ENCODE assay signal across 15 mouse cellular contexts in the genomic region with DNA sequence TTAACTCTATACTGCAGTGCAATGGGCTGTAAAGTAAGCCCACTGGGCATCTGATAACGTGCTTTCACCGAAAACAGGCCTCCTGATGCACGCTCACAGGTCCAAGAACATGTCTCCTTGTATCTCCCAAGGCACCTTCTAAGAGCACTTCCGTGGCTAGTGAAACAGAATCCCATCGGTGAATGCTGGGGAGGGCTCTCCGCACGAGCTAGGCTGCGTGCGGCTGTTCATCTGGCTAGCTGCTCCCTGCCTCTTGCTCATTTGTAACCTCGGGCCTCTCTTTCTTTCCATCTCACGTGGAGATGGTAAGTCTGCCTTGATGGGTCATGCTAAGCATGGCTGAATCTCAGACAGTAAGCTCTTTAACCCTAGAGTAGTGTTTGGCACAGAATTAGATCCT. TPM values are rescaled to one million over a fixed set of nuclear protein-coding genes. Genes with fewer than 3 reads are reported as not detected.
"Had no signal": no experiment of that assay in that cellular context is flagged by ENCODE, and none has a peak within 500 bp of the region (broad histone marks: within the 10 kb centered on the region; RNA-seq: fewer than 3 reads in every experiment).

No protein-coding gene starts in this region.

- H3K9ac ChIP-seq: limb, embryonic 15.5 days; liver, embryonic 12.5 days; midbrain, embryonic 15.5 days had no signal

- H3K9me3 ChIP-seq: limb, embryonic 15.5 days; liver, embryonic 12.5 days; midbrain, embryonic 15.5 days had no signal

- H3K4me3 ChIP-seq: limb, embryonic 15.5 days; liver, embryonic 12.5 days; midbrain, embryonic 15.5 days had no signal

- H3K27ac ChIP-seq: limb, embryonic 15.5 days; liver, embryonic 12.5 days; midbrain, embryonic 15.5 days; stomach, postnatal 0 days had no signal

- H3K4me2 ChIP-seq: limb, embryonic 15.5 days; liver, embryonic 12.5 days; midbrain, embryonic 11.5 days; midbrain, embryonic 15.5 days had no signal

- H3K4me1 ChIP-seq: liver, embryonic 12.5 days had no signal

- DNase-seq: kidney, adult 11 months; layer of hippocampus, adult 9-11 months; layer of hippocampus, postnatal 36 days; right cerebral cortex, postnatal 14 days; thymus, postnatal 4 days had no signal

- ATAC-seq: liver, embryonic 12.5 days; midbrain, embryonic 15.5 days had no signal

- H3K36me3 ChIP-seq: limb, embryonic 15.5 days; liver, embryonic 12.5 days; midbrain, embryonic 15.5 days had no signal

RNA-seq across cellular contexts. Expression of gene Tmem171, which starts 3.7 kb away (rescaled TPM):
- total RNA-seq: left cerebral cortex, postnatal 25 days; megakaryocyte, adult 5-6 weeks had no signal
- polyA plus RNA-seq: limb, embryonic 11.5 days; liver, embryonic 12.5 days; midbrain, embryonic 11.5 days; midbrain, embryonic 15.5 days; neural tube, embryonic 14.5 days had no signal

RNA-seq across cellular contexts. Expression of gene Tmem174, which starts 53.7 kb away (rescaled TPM):
- polyA plus RNA-seq: limb, embryonic 11.5 days; limb, embryonic 15.5 days; liver, embryonic 12.5 days; liver, embryonic 16.5 days; midbrain, embryonic 11.5 days; midbrain, embryonic 15.5 days; neural tube, embryonic 14.5 days; stomach, postnatal 0 days had no signal
